Mouse (Mus musculus): Measurements from ENCODE around the gene Slc25a34.

DNA sequence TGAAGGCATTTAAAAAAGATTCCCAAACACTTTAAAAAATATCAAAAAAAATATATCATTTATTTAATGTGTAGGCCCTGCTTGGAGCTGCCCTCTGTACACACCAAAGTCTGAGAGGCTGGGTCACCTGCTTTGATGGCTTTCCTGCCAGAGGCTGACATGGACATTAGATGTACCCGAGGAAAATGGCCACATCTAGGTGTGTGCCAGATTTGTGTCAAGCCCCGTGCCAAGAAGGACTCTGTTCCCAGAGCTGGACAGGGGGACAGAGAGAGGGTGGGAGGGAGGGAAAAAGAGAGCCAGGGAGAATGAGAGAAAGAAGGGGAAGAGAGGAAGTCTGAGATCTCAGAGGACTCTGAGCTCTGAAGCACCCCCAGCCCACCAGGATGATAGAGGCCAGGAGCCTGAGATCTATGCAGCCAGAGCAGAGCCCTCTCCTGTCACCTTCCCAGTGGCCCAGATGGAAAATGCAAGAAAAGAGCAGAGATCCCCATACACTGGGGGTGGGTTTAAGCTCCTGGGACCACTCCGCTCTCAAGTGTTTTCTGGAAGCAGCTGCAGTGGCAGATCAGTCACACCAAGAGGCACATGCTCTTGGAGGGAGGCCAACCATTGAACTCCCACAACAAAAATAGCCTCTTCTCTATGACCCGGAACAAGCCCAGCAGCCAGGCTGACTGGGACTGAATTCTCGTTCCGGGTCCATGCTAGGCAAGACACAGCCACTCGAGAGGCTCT lies 19.7 kb upstream of the Slc25a34 start:
- TF ChIP-seq CTCF (IDR thresholded peaks at IDR 0.05; ENCODE audit: insufficient read depth, low read length) (no peak), POLR2A (IDR thresholded peaks at IDR 0.05; ENCODE audit: borderline replicate concordance, extremely low read depth, low read depth, low read length) (no peak)
